Mouse (Mus musculus) liver, adult 2 months (tissue): ENCODE results near the gene Fyb.

ENCODE experiments used
- CTCF ChIP-seq: fragments of 200-500 bp; IDR thresholded peaks from 2 replicates; pipeline ENCODE4 v1.5.1; 2011; ENCODE audit warnings: low read depth, low read length, control low read depth
- POLR2A ChIP-seq: fragments of 200-500 bp; IDR thresholded peaks from 2 replicates; pipeline ENCODE4 v1.6.1; 2011; ENCODE audit warnings: low read length, control low read depth; ENCODE audit not compliant: insufficient read depth; ENCODE audit errors: extremely low read depth

- TF ChIP-seq POLR2A (no peak), CTCF (no peak)
These were observed 2.7 kb downstream of the Fyb start for GRCm38 (mm10) chr15:6525386-6525785.
